Mouse (Mus musculus) lung, embryonic 16.5 days (tissue): ENCODE results near the gene Macf1. TPM values are rescaled to one million over a fixed set of nuclear protein-coding genes. Genes with fewer than 3 reads are reported as not detected.

Experiments
- ATAC-seq: fragments of 200-750 bp; cut with Nextera tagmentation; 2 replicates; pipeline ENCODE4 v1.8.0; 2017; ENCODE audit warnings: low read depth, mild to moderate bottlenecking, moderate library complexity
- H3K27ac ChIP-seq: fragments of 300-500 bp; sonication (generic); 2 replicates; pipeline ENCODE4 v1.5.1; 2014; ENCODE audit warnings: mild to moderate bottlenecking, control low read depth, low read length
- H3K27me3 ChIP-seq: fragments of 300-500 bp; sonication (generic); 2 replicates; pipeline ENCODE4 v1.6.1; 2014; ENCODE audit warnings: low read depth, low read length, mixed read lengths; ENCODE audit not compliant: control insufficient read depth, insufficient read depth
- H3K36me3 ChIP-seq: fragments of 300-500 bp; sonication (generic); 2 replicates; pipeline ENCODE4 v1.6.1; 2014; ENCODE audit warnings: low read length; ENCODE audit not compliant: control insufficient read depth, insufficient read depth
- H3K4me1 ChIP-seq: fragments of 300-500 bp; sonication (generic); replicated peaks from 2 replicates; pipeline ENCODE4 v1.6.1; 2014; ENCODE audit warnings: low read length, mixed read lengths; ENCODE audit not compliant: control insufficient read depth, insufficient read depth
- H3K4me2 ChIP-seq: fragments of 300-500 bp; sonication (generic); 2 replicates; pipeline ENCODE4 v1.6.1; 2014; ENCODE audit warnings: low read depth, low read length, control low read depth
- H3K4me3 ChIP-seq: fragments of 300-500 bp; sonication (generic); 2 replicates; pipeline ENCODE4 v1.5.1; 2014; ENCODE audit warnings: mild to moderate bottlenecking, low read length, control low read depth
- H3K9ac ChIP-seq: fragments of 300-500 bp; sonication (generic); 2 replicates; pipeline ENCODE4 v1.6.1; 2014; ENCODE audit warnings: low read length, control low read depth
- H3K9me3 ChIP-seq: fragments of 300-500 bp; sonication (generic); 2 replicates; pipeline ENCODE4 v1.6.1; 2016; ENCODE audit warnings: low read length; ENCODE audit not compliant: control insufficient read depth
- WGBS: fragments of 180-500 bp; shearing (Covaris S2); extraction: QIAGEN DNeasy Blood & Tissue Kit; methylation state at CpG from one replicate; pipeline ENCODE4 v1.1.7; 2014; 5-methylcytosine and 5-hydroxymethylcytosine counted together
- polyA plus RNA-seq: library from polyadenylated mRNA; unstranded; fragments of >200 nt; fragmentation: Nextera tagmentation; extraction: Ambion mirVana; gene quantifications from 2 replicates; pipeline ENCODE4 v1.2.1, GENCODE M21; 2015

The Macf1 gene
- polyA plus RNA-seq, 1 experiment from 2014 or later, result 77.8 TPM

- Histone ChIP-seq H3K27ac (no peak overlapping the region), H3K27me3 (no peaks in the 10 kb centered on the region), H3K9ac (no peak overlapping the region), H3K4me1 (no peaks in the 10 kb centered on the region), H3K4me3 (no peak overlapping the region), H3K9me3 (no peaks in the 10 kb centered on the region), H3K36me3 (peaks cover 62% of the 10 kb centered on the region), H3K4me2 (no peak overlapping the region)
- 97% methylated on average over 2 of the region's 2 CpGs for WGBS
- no peak for ATAC-seq
Observed at GRCm38 (mm10) chr4:123395435-123396000, 288.6 kb downstream of the Macf1 start.

- Histone ChIP-seq H3K9me3 (no peaks in the 10 kb centered on the region), H3K9ac (no peak overlapping the region), H3K36me3 (peaks cover 65% of the 10 kb centered on the region), H3K4me1 (no peaks in the 10 kb centered on the region), H3K4me2 (no peak overlapping the region), H3K4me3 (no peak overlapping the region), H3K27me3 (no peaks in the 10 kb centered on the region), H3K27ac (no peak overlapping the region)
- WGBS, result 89% methylated on average over 5 of the region's 5 CpGs
- ATAC-seq, result no peak
Observed at GRCm38 (mm10) chr4:123394878-123395277, 289.3 kb downstream of the Macf1 start.

- 92% methylated on average over 1 of the region's 1 CpGs for WGBS
- Histone ChIP-seq H3K4me1 (no peaks in the 10 kb centered on the region), H3K27me3 (no peaks in the 10 kb centered on the region), H3K9me3 (no peaks in the 10 kb centered on the region), H3K4me2 (no peak overlapping the region), H3K4me3 (no peak overlapping the region), H3K36me3 (peaks cover 67% of the 10 kb centered on the region), H3K27ac (no peak overlapping the region), H3K9ac (no peak overlapping the region)
- ATAC-seq, result no peak
Observed at GRCm38 (mm10) chr4:123394269-123394668, 289.9 kb downstream of the Macf1 start.

GRCm38 (mm10) chr4:123393004-123393403, 291.2 kb downstream of the Macf1 start:
- Histone ChIP-seq H3K9me3 (no peaks in the 10 kb centered on the region), H3K4me3 (no peak overlapping the region), H3K27ac (no peak overlapping the region), H3K27me3 (no peaks in the 10 kb centered on the region), H3K36me3 (peaks cover 66% of the 10 kb centered on the region), H3K4me2 (no peak overlapping the region), H3K4me1 (no peaks in the 10 kb centered on the region), H3K9ac (no peak overlapping the region)
- 88% methylated on average over 3 of the region's 3 CpGs for WGBS
- no peak for ATAC-seq

GRCm38 (mm10) chr4:123392187-123392586, 292.0 kb downstream of the Macf1 start:
- H3K4me3 ChIP-seq, result no peak overlapping the region
- peaks cover 60% of the 10 kb centered on the region for H3K36me3 ChIP-seq
- H3K9ac ChIP-seq, result no peak overlapping the region
- no peak overlapping the region for H3K4me2 ChIP-seq
- WGBS, result 100% methylated on average over 1 of the region's 1 CpGs
- H3K27me3 ChIP-seq, result no peaks in the 10 kb centered on the region
- ATAC-seq, result no peak
- H3K4me1 ChIP-seq, result no peaks in the 10 kb centered on the region
- no peak overlapping the region for H3K27ac ChIP-seq
- H3K9me3 ChIP-seq, result no peaks in the 10 kb centered on the region

- Histone ChIP-seq H3K4me2 (no peak overlapping the region), H3K9me3 (no peaks in the 10 kb centered on the region), H3K4me3 (no peak overlapping the region), H3K27me3 (no peaks in the 10 kb centered on the region), H3K36me3 (peaks cover 66% of the 10 kb centered on the region), H3K4me1 (no peaks in the 10 kb centered on the region), H3K27ac (no peak overlapping the region), H3K9ac (no peak overlapping the region)
- WGBS, result 81% methylated on average over 1 of the region's 1 CpGs
- ATAC-seq, result no peak
Observed at GRCm38 (mm10) chr4:123385028-123385427, 299.1 kb downstream of the Macf1 start.

- 84% methylated on average over 7 of the region's 7 CpGs for WGBS
- H3K36me3 ChIP-seq, result peaks cover 65% of the 10 kb centered on the region
- H3K9me3 ChIP-seq, result no peaks in the 10 kb centered on the region
- no peaks in the 10 kb centered on the region for H3K4me1 ChIP-seq
- H3K27ac ChIP-seq, result no peak overlapping the region
- ATAC-seq, result no peak
- H3K4me3 ChIP-seq, result no peak overlapping the region
- H3K27me3 ChIP-seq, result no peaks in the 10 kb centered on the region
- no peak overlapping the region for H3K4me2 ChIP-seq
- no peak overlapping the region for H3K9ac ChIP-seq
Observed at GRCm38 (mm10) chr4:123383173-123383572, 301.0 kb downstream of the Macf1 start.

GRCm38 (mm10) chr4:123382051-123382450, 302.1 kb downstream of the Macf1 start:
- Histone ChIP-seq H3K9ac (no peak overlapping the region), H3K36me3 (peaks cover 68% of the 10 kb centered on the region), H3K27ac (no peak overlapping the region), H3K9me3 (no peaks in the 10 kb centered on the region), H3K4me3 (no peak overlapping the region), H3K4me2 (no peak overlapping the region), H3K27me3 (no peaks in the 10 kb centered on the region), H3K4me1 (no peaks in the 10 kb centered on the region)
- 79% methylated on average over 4 of the region's 4 CpGs for WGBS
- ATAC-seq, result no peak

GRCm38 (mm10) chr4:123381598-123381997, 302.6 kb downstream of the Macf1 start:
- H3K4me3 ChIP-seq, result no peak overlapping the region
- H3K36me3 ChIP-seq, result peaks cover 69% of the 10 kb centered on the region
- WGBS, result 85% methylated on average over 11 of the region's 11 CpGs
- no peaks in the 10 kb centered on the region for H3K4me1 ChIP-seq
- H3K27ac ChIP-seq, result no peak overlapping the region
- no peak overlapping the region for H3K9ac ChIP-seq
- no peaks in the 10 kb centered on the region for H3K27me3 ChIP-seq
- no peak overlapping the region for H3K4me2 ChIP-seq
- no peak for ATAC-seq
- no peaks in the 10 kb centered on the region for H3K9me3 ChIP-seq

- WGBS, result 93% methylated on average over 3 of the region's 3 CpGs
- Histone ChIP-seq H3K27ac (no peak overlapping the region), H3K27me3 (no peaks in the 10 kb centered on the region), H3K4me3 (no peak overlapping the region), H3K4me2 (no peak overlapping the region), H3K4me1 (no peaks in the 10 kb centered on the region), H3K9me3 (no peaks in the 10 kb centered on the region), H3K9ac (no peak overlapping the region), H3K36me3 (peaks cover 68% of the 10 kb centered on the region)
- ATAC-seq, result no peak
Observed at GRCm38 (mm10) chr4:123376031-123376430, 308.1 kb downstream of the Macf1 start.
